Mouse (Mus musculus): ENCODE data around the gene Zcchc12. TPM values are rescaled to one million over a fixed set of nuclear protein-coding genes. Genes with fewer than 3 reads are reported as not detected.

Zcchc12 gene
- polyA plus RNA-seq, 1 experiment from 2014 or later = 12.3 TPM

GRCm38 (mm10) chrX:36186036-36186435, 9.7 kb upstream of the Zcchc12 start:
- H3K9ac ChIP-seq (ENCODE audit: low read depth, low read length) = no peak overlapping the region
- no peaks in the 10 kb centered on the region for H3K4me1 ChIP-seq (replicated peaks; ENCODE audit: control insufficient read depth, insufficient read depth, low read length)
- ATAC-seq = no peak
- H3K27ac ChIP-seq (ENCODE audit: low read depth, low read length) = no peak overlapping the region
- H3K4me2 ChIP-seq (replicated peaks; ENCODE audit: low read depth) = no peak overlapping the region
- no peaks in the 10 kb centered on the region for H3K36me3 ChIP-seq (ENCODE audit: control insufficient read depth, insufficient read depth)
- 73% methylated on average over 5 of the region's 5 CpGs for WGBS
- H3K9me3 ChIP-seq (ENCODE audit: control insufficient read depth) = no peaks in the 10 kb centered on the region
- no peak overlapping the region for H3K4me3 ChIP-seq (ENCODE audit: low read depth, low read length)
- no peak for TF ChIP-seq CTCF (IDR thresholded peaks at IDR 0.05; ENCODE audit: low read depth)
- H3K27me3 ChIP-seq (replicated peaks; ENCODE audit: control insufficient read depth, insufficient read depth, low read length) = no peaks in the 10 kb centered on the region

- TF ChIP-seq CTCF (IDR thresholded peaks at IDR 0.05; ENCODE audit: low read depth) = no peak
- Histone ChIP-seq H3K27me3 (replicated peaks; ENCODE audit: control insufficient read depth, insufficient read depth, low read length) (no peaks in the 10 kb centered on the region), H3K9ac (ENCODE audit: low read depth, low read length) (no peak overlapping the region), H3K4me2 (replicated peaks; ENCODE audit: low read depth) (no peak overlapping the region), H3K36me3 (ENCODE audit: control insufficient read depth, insufficient read depth) (no peaks in the 10 kb centered on the region), H3K9me3 (ENCODE audit: control insufficient read depth) (no peaks in the 10 kb centered on the region), H3K27ac (ENCODE audit: low read depth, low read length) (no peak overlapping the region), H3K4me3 (ENCODE audit: low read depth, low read length) (no peak overlapping the region), H3K4me1 (replicated peaks; ENCODE audit: control insufficient read depth, insufficient read depth, low read length) (no peaks in the 10 kb centered on the region)
- no peak for ATAC-seq
- WGBS = 54% methylated on average over 6 of the region's 6 CpGs
These were observed 9.3 kb upstream of the Zcchc12 start for GRCm38 (mm10) chrX:36186443-36186842.

- no peak overlapping the region for H3K9ac ChIP-seq (ENCODE audit: low read depth, low read length)
- no peak for TF ChIP-seq CTCF (IDR thresholded peaks at IDR 0.05; ENCODE audit: low read depth)
- H3K36me3 ChIP-seq (ENCODE audit: control insufficient read depth, insufficient read depth) = no peaks in the 10 kb centered on the region
- no peak overlapping the region for H3K4me3 ChIP-seq (ENCODE audit: low read depth, low read length)
- ATAC-seq = no peak
- no peaks in the 10 kb centered on the region for H3K27me3 ChIP-seq (replicated peaks; ENCODE audit: control insufficient read depth, insufficient read depth, low read length)
- H3K4me2 ChIP-seq (replicated peaks; ENCODE audit: low read depth) = no peak overlapping the region
- WGBS = 30% methylated on average over 6 of the region's 6 CpGs
- no peak overlapping the region for H3K27ac ChIP-seq (ENCODE audit: low read depth, low read length)
- H3K4me1 ChIP-seq (replicated peaks; ENCODE audit: control insufficient read depth, insufficient read depth, low read length) = no peaks in the 10 kb centered on the region
- H3K9me3 ChIP-seq (ENCODE audit: control insufficient read depth) = no peaks in the 10 kb centered on the region
These were observed 1.8 kb upstream of the Zcchc12 start for GRCm38 (mm10) chrX:36193951-36194350.

- Histone ChIP-seq H3K27ac (ENCODE audit: low read depth, low read length) (no peak overlapping the region), H3K36me3 (ENCODE audit: control insufficient read depth, insufficient read depth) (no peaks in the 10 kb centered on the region), H3K9ac (ENCODE audit: low read depth, low read length) (no peak overlapping the region), H3K9me3 (ENCODE audit: control insufficient read depth) (no peaks in the 10 kb centered on the region), H3K4me3 (ENCODE audit: low read depth, low read length) (no peak overlapping the region), H3K4me2 (replicated peaks; ENCODE audit: low read depth) (no peak overlapping the region), H3K27me3 (replicated peaks; ENCODE audit: control insufficient read depth, insufficient read depth, low read length) (no peaks in the 10 kb centered on the region), H3K4me1 (replicated peaks; ENCODE audit: control insufficient read depth, insufficient read depth, low read length) (no peaks in the 10 kb centered on the region)
- TF ChIP-seq CTCF (IDR thresholded peaks at IDR 0.05; ENCODE audit: low read depth) = no peak
- no peak for ATAC-seq
- WGBS = 65% methylated on average over 2 of the region's 2 CpGs
These were observed 13.8 kb downstream of the Zcchc12 start for GRCm38 (mm10) chrX:36209554-36209953.

- WGBS = 66% methylated on average over 3 of the region's 3 CpGs
- Histone ChIP-seq H3K27me3 (replicated peaks; ENCODE audit: control insufficient read depth, insufficient read depth, low read length) (no peaks in the 10 kb centered on the region), H3K9ac (ENCODE audit: low read depth, low read length) (no peak overlapping the region), H3K4me1 (replicated peaks; ENCODE audit: control insufficient read depth, insufficient read depth, low read length) (no peaks in the 10 kb centered on the region), H3K36me3 (ENCODE audit: control insufficient read depth, insufficient read depth) (no peaks in the 10 kb centered on the region), H3K9me3 (ENCODE audit: control insufficient read depth) (no peaks in the 10 kb centered on the region), H3K4me2 (replicated peaks; ENCODE audit: low read depth) (no peak overlapping the region), H3K4me3 (ENCODE audit: low read depth, low read length) (no peak overlapping the region), H3K27ac (ENCODE audit: low read depth, low read length) (no peak overlapping the region)
- no peak for TF ChIP-seq CTCF (IDR thresholded peaks at IDR 0.05; ENCODE audit: low read depth)
- ATAC-seq = no peak
These were observed 15.5 kb downstream of the Zcchc12 start for GRCm38 (mm10) chrX:36211216-36211615.

GRCm38 (mm10) chrX:36221366-36221765, 25.7 kb downstream of the Zcchc12 start:
- H3K4me1 ChIP-seq (replicated peaks; ENCODE audit: control insufficient read depth, insufficient read depth, low read length) = no peaks in the 10 kb centered on the region
- no peak overlapping the region for H3K4me3 ChIP-seq (ENCODE audit: low read depth, low read length)
- TF ChIP-seq CTCF (IDR thresholded peaks at IDR 0.05; ENCODE audit: low read depth) = peak; percentile 19; the same call in 1 of the 2 replicates
- no peak for ATAC-seq
- no peak overlapping the region for H3K9ac ChIP-seq (ENCODE audit: low read depth, low read length)
- H3K36me3 ChIP-seq (ENCODE audit: control insufficient read depth, insufficient read depth) = no peaks in the 10 kb centered on the region
- H3K4me2 ChIP-seq (replicated peaks; ENCODE audit: low read depth) = no peak overlapping the region
- H3K27ac ChIP-seq (ENCODE audit: low read depth, low read length) = no peak overlapping the region
- WGBS = 43% methylated on average over 2 of the region's 2 CpGs
- H3K27me3 ChIP-seq (replicated peaks; ENCODE audit: control insufficient read depth, insufficient read depth, low read length) = no peaks in the 10 kb centered on the region
- no peaks in the 10 kb centered on the region for H3K9me3 ChIP-seq (ENCODE audit: control insufficient read depth)

GRCm38 (mm10) chrX:36225777-36226176, 30.1 kb downstream of the Zcchc12 start:
- 22% methylated on average over 7 of the region's 7 CpGs for WGBS
- H3K4me3 ChIP-seq (ENCODE audit: low read depth, low read length) = no peak overlapping the region
- no peak for ATAC-seq
- no peaks in the 10 kb centered on the region for H3K9me3 ChIP-seq (ENCODE audit: control insufficient read depth)
- no peaks in the 10 kb centered on the region for H3K4me1 ChIP-seq (replicated peaks; ENCODE audit: control insufficient read depth, insufficient read depth, low read length)
- H3K9ac ChIP-seq (ENCODE audit: low read depth, low read length) = no peak overlapping the region
- no peak overlapping the region for H3K27ac ChIP-seq (ENCODE audit: low read depth, low read length)
- no peak overlapping the region for H3K4me2 ChIP-seq (replicated peaks; ENCODE audit: low read depth)
- no peaks in the 10 kb centered on the region for H3K36me3 ChIP-seq (ENCODE audit: control insufficient read depth, insufficient read depth)
- no peaks in the 10 kb centered on the region for H3K27me3 ChIP-seq (replicated peaks; ENCODE audit: control insufficient read depth, insufficient read depth, low read length)
- TF ChIP-seq CTCF (IDR thresholded peaks at IDR 0.05; ENCODE audit: low read depth) = peak; percentile 84
